Mouse (Mus musculus): ENCODE measurements around the gene Noa1. TPM values are rescaled to one million over a fixed set of nuclear protein-coding genes. Genes with fewer than 3 reads are reported as not detected.

Gene Noa1
- total RNA-seq, 1 experiment from 2014 or later, result 26.0 TPM

DNA sequence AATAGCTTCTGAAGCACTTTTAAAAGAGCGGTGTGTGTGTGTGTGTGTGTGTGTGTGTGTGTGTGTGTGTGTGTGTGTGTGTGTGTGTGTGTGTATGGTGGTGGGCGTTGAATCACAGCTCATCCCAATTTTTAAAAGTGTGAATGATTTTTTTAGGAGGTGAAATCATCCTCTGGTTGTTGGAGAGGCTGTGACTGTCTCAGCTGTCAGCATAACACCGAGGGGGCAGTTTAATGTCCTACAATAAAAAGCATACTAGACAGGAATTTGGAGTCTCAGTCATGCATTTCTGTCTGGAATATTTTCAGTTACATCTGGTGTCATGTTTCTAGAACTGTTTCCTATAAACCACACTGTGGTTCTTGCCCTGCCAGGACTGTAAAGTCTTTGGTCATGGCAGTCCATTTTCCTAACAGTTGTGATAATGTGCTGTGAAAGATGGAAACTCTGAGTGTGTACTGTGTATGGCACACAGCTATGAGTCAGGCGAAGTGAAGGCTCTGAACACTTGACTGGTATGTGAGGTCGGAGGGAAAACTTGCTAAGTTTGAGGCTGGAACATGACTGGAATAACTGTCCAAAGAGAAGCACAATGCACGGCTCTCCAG is 8.5 kb downstream of the Noa1 start:
- ATAC-seq (replicated peaks in 1 of 2; ENCODE audit: insufficient read depth in 1 of 2, low FRiP score in 2 of 2, low TSS enrichment in 1 of 2, low read depth in 1 of 2, poor library complexity in 2 of 2, severe bottlenecking in 2 of 2), result no peak

DNA sequence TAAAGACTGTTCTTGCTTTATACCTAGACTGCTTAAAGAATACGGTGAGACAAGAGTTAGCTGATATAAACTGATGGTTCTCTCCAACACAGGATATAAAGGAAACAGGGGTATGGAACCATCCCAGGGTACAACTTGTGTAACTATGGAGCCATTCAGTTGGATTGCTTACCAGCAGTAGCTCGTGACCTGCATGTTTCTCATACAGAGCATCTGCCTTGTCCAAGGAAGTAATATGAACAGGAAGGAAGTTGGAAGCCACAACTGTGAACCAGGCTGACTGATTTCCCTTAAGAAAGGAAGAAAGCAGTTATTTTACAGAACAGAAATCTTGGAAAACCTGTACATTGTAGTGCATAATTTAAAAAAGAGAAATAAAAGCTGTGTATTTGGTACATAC is 10.4 kb downstream of the Noa1 start:
- no peak for ATAC-seq (replicated peaks in 1 of 2; ENCODE audit: insufficient read depth in 1 of 2, low FRiP score in 2 of 2, low TSS enrichment in 1 of 2, low read depth in 1 of 2, poor library complexity in 2 of 2, severe bottlenecking in 2 of 2)

- peak; percentile 93 to 96 for ATAC-seq (replicated peaks in 1 of 2; ENCODE audit: insufficient read depth in 1 of 2, low FRiP score in 2 of 2, low TSS enrichment in 1 of 2, low read depth in 1 of 2, poor library complexity in 2 of 2, severe bottlenecking in 2 of 2)
Observed at GRCm38 (mm10) chr5:77292803-77293522, 16.9 kb downstream of the Noa1 start.

- ATAC-seq (replicated peaks in 1 of 2; ENCODE audit: insufficient read depth in 1 of 2, low FRiP score in 2 of 2, low TSS enrichment in 1 of 2, low read depth in 1 of 2, poor library complexity in 2 of 2, severe bottlenecking in 2 of 2), result no peak
Observed at GRCm38 (mm10) chr5:77290606-77291005, 19.3 kb downstream of the Noa1 start.

GRCm38 (mm10) chr5:77289686-77290085 is 20.2 kb downstream of the Noa1 start:
- no peak for ATAC-seq (replicated peaks in 1 of 2; ENCODE audit: insufficient read depth in 1 of 2, low FRiP score in 2 of 2, low TSS enrichment in 1 of 2, low read depth in 1 of 2, poor library complexity in 2 of 2, severe bottlenecking in 2 of 2)

DNA sequence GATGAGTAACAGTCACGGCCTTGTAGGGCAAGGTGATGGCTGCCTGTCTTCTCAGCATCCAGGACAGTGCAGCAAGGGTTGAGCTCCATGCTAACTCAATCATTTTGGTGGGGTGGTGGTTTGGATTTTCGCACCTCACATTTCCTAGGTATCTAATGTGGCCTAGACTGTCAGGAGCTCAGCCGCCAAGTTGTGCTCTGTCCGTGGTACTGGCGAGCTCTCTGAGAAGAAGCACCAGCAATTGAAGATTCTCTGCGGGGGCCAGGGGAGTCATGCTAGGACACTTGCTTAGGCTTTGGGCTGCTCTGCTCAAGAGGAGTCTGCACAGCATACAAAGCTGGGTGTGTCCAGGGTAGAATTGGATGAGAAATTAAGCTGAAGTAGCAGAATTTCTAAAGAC is 22.0 kb downstream of the Noa1 start:
- no peak for ATAC-seq (replicated peaks in 1 of 2; ENCODE audit: insufficient read depth in 1 of 2, low FRiP score in 2 of 2, low TSS enrichment in 1 of 2, low read depth in 1 of 2, poor library complexity in 2 of 2, severe bottlenecking in 2 of 2)

DNA sequence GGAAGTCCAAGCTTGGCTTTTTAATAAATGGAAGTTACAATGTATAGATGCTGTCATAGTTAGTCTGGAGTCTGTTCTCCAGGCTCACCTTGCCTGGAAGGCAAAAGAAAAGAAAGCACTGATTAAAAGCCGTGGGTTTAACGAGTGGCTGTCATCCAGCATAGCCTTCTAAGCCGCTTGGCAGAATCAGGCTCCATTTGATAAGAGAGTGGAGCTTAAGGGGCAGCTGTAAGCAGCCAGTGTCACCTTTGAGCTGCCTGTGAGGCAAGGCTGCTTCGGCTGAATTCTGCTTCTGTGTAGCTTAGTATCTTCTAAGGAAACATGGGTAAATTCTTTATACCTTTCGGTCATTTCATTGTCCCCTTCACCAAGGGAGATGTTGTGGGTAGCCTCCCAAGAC is 23.0 kb downstream of the Noa1 start:
- no peak for ATAC-seq (replicated peaks in 1 of 2; ENCODE audit: insufficient read depth in 1 of 2, low FRiP score in 2 of 2, low TSS enrichment in 1 of 2, low read depth in 1 of 2, poor library complexity in 2 of 2, severe bottlenecking in 2 of 2)

DNA sequence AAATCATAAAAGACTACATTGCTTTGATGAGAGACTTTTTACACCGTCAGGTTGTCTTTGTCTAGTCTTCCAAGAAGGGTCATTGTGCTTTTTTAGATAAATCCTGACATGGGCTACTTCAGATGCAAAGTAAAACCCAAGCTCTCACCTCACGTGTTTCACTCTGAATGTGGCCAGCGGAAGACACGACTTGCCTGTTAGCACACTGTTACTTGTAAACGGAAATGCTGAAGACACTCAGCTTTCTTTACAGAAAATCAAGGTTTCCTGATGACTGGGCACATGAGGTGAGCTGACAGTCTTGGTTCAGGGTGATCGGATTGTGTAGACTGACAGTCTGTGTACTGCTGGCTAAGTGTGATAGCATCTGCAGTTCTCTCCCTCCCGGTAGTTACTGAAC is 24.2 kb downstream of the Noa1 start:
- no peak for ATAC-seq (replicated peaks in 1 of 2; ENCODE audit: insufficient read depth in 1 of 2, low FRiP score in 2 of 2, low TSS enrichment in 1 of 2, low read depth in 1 of 2, poor library complexity in 2 of 2, severe bottlenecking in 2 of 2)

DNA sequence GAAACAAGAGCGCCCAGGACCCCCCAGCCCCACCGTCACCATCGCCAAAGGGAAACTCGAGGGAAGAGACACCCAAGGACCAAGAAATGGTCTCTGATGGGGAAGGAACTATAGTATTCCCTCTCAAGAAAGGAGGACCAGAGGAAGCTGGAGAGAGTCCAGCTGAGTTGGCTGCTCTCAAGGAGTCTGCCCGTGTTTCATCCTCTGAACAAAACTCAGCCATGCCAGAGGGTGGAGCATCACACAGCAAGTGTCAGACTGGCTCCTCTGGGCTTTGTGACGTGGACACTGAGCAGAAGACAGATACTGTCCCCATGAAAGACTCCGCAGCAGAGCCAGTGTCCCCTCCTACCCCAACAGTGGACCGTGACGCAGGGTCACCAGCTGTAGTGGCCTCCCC is 27.6 kb downstream of the Noa1 start:
- ATAC-seq (replicated peaks in 1 of 2; ENCODE audit: insufficient read depth in 1 of 2, low FRiP score in 2 of 2, low TSS enrichment in 1 of 2, low read depth in 1 of 2, poor library complexity in 2 of 2, severe bottlenecking in 2 of 2), result no peak

GRCm38 (mm10) chr5:77281518-77282174 is 28.2 kb downstream of the Noa1 start:
- no peak for ATAC-seq (replicated peaks in 1 of 2; ENCODE audit: insufficient read depth in 1 of 2, low FRiP score in 2 of 2, low TSS enrichment in 1 of 2, low read depth in 1 of 2, poor library complexity in 2 of 2, severe bottlenecking in 2 of 2)

DNA sequence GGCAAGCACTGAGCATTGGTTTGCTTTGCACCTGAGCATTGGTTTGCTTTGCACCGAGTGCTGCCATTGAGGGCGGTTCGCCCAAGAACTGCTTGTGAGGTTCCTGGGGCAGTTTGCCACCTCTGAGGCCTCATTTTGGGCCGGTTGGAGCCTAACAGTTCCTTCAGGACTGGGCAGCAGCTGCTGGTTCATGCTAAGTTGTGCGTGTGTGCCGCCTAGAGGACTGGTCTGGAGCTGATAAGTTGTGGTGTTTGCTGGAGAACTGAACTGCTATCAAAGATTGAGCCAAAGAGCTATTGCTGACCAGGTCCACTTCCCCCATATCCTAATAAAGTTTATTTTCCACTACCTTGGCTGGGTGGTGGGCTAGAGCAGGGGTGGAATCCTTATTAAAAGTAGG is 32.7 kb downstream of the Noa1 start:
- ATAC-seq (replicated peaks in 1 of 2; ENCODE audit: insufficient read depth in 1 of 2, low FRiP score in 2 of 2, low TSS enrichment in 1 of 2, low read depth in 1 of 2, poor library complexity in 2 of 2, severe bottlenecking in 2 of 2), result no peak

GRCm38 (mm10) chr5:77275950-77276349 is 33.9 kb downstream of the Noa1 start:
- no peak for ATAC-seq (replicated peaks in 1 of 2; ENCODE audit: insufficient read depth in 1 of 2, low FRiP score in 2 of 2, low TSS enrichment in 1 of 2, low read depth in 1 of 2, poor library complexity in 2 of 2, severe bottlenecking in 2 of 2)

GRCm38 (mm10) chr5:77273151-77273550 is 36.7 kb downstream of the Noa1 start:
- ATAC-seq (replicated peaks in 1 of 2; ENCODE audit: insufficient read depth in 1 of 2, low FRiP score in 2 of 2, low TSS enrichment in 1 of 2, low read depth in 1 of 2, poor library complexity in 2 of 2, severe bottlenecking in 2 of 2), result no peak; a peak in 1 of 4 replicates

DNA sequence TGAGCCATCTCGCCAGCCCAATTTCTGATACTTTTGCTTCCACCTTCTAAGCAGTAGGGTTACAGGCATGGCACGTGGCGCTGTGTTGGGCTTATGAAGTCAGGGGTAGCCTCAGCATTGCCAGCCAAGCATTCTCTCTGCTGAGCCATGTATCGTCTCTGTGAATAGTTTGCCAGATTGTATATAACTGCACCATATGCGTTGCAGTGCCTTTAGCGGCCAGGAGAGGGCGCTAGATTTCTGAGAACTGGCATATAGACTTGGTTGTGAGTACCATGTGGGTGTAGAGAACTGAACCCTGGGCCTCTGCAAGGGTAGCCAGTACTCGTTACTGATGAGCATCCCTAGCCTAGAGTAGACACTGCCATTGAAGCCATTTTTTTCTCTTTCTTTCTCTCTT is 40.5 kb downstream of the Noa1 start:
- no peak for ATAC-seq (replicated peaks in 1 of 2; ENCODE audit: insufficient read depth in 1 of 2, low FRiP score in 2 of 2, low TSS enrichment in 1 of 2, low read depth in 1 of 2, poor library complexity in 2 of 2, severe bottlenecking in 2 of 2)

DNA sequence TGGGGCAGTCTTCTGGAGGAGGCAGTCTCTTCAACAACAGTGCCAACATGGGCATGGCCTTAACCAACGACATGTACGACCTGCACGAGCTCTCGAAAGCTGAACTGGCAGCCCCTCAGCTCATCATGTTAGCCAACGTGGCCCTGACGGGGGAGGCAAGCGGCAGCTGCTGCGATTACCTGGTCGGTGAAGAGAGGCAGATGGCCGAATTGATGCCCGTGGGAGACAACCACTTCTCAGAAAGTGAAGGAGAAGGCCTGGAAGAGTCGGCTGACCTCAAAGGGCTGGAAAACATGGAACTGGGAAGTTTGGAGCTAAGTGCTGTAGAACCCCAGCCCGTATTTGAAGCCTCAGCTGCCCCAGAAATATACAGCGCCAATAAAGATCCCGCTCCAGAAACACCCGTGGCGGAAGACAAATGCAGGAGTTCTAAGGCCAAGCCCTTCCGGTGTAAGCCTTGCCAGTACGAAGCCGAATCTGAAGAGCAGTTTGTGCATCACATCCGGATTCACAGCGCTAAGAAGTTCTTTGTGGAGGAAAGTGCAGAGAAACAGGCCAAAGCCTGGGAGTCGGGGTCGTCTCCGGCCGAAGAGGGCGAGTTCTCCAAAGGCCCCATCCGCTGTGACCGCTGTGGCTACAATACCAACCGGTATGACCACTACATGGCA is 41.8 kb downstream of the Noa1 start:
- ATAC-seq (replicated peaks in 1 of 2; ENCODE audit: insufficient read depth in 1 of 2, low FRiP score in 2 of 2, low TSS enrichment in 1 of 2, low read depth in 1 of 2, poor library complexity in 2 of 2, severe bottlenecking in 2 of 2), result no peak

- ATAC-seq (replicated peaks in 1 of 2; ENCODE audit: insufficient read depth in 1 of 2, low FRiP score in 2 of 2, low TSS enrichment in 1 of 2, low read depth in 1 of 2, poor library complexity in 2 of 2, severe bottlenecking in 2 of 2), result no peak
Observed at GRCm38 (mm10) chr5:77267441-77267840, 42.4 kb downstream of the Noa1 start.

- peak; percentile 37 to 38; a peak in 3 of 4 replicates for ATAC-seq (replicated peaks in 1 of 2; ENCODE audit: insufficient read depth in 1 of 2, low FRiP score in 2 of 2, low TSS enrichment in 1 of 2, low read depth in 1 of 2, poor library complexity in 2 of 2, severe bottlenecking in 2 of 2)
Observed at GRCm38 (mm10) chr5:77266886-77267401, 42.9 kb downstream of the Noa1 start.

Measured in hematopoietic stem cell, adult 5-6 weeks (primary cell).